In genomic region chr10:4389036-4389435, GRCm38 (mm10) we compare ENCODE assay signal across 8 mouse cellular contexts. TPM values are rescaled to one million over a fixed set of nuclear protein-coding genes. Genes with fewer than 3 reads are reported as not detected.
DNase-seq lines count a peak whose midpoint lies in the region; ATAC-seq lines count a peak whose summit lies in the region.

No protein-coding gene starts in this region.

- H3K4me1 ChIP-seq in forebrain, embryonic 10.5 days: peaks cover 44% of the 10 kb centered on the region
- peaks cover 74% of the 10 kb centered on the region for H3K4me1 ChIP-seq in liver, embryonic 13.5 days (replicated peaks)

- H3K4me3 ChIP-seq in forebrain, embryonic 10.5 days: peak overlapping the region; percentile 95
- H3K4me3 ChIP-seq in liver, embryonic 13.5 days (replicated peaks): peak overlapping the region; percentile 98

- no peaks in the 10 kb centered on the region for H3K27me3 ChIP-seq in forebrain, embryonic 10.5 days (ENCODE audit: poor library complexity, severe bottlenecking)
- H3K27me3 ChIP-seq in liver, embryonic 13.5 days: no peaks in the 10 kb centered on the region

- no peak for ATAC-seq in liver, embryonic 13.5 days (ENCODE audit: low read depth)
- ATAC-seq in megakaryocyte progenitor cell, adult 5-6 weeks (replicated peaks; ENCODE audit: poor library complexity): no peak

- peak overlapping the region; percentile 96 for H3K4me2 ChIP-seq in liver, embryonic 13.5 days

- H3K36me3 ChIP-seq in forebrain, embryonic 10.5 days (replicated peaks): peaks cover 22% of the 10 kb centered on the region
- peaks cover 4% of the 10 kb centered on the region for H3K36me3 ChIP-seq in liver, embryonic 13.5 days

- H3K9ac ChIP-seq in liver, embryonic 13.5 days: peak overlapping the region; percentile 98

- 0 out of 2 replicates have a peak overlapping the region, but pooled peaks have one; percentile 99 for H3K27ac ChIP-seq in forebrain, embryonic 10.5 days
- 0 out of 2 replicates have a peak overlapping the region, but pooled peaks have one; percentile 96 for H3K27ac ChIP-seq in liver, embryonic 13.5 days

- 50% methylated on average over 10 of the region's 10 CpGs for WGBS in forebrain, embryonic 10.5 days
- 16% methylated on average over 10 of the region's 10 CpGs for WGBS in liver, embryonic 13.5 days (ENCODE audit: insufficient replicate concordance)

- no peaks in the 10 kb centered on the region for H3K9me3 ChIP-seq in forebrain, embryonic 10.5 days
- H3K9me3 ChIP-seq in liver, embryonic 13.5 days (replicated peaks): no peaks in the 10 kb centered on the region

- DNase-seq in adrenal gland, adult 2 months: peak; percentile 79
- no peak for DNase-seq in adrenal gland, postnatal 25 days
- peak; percentile 58 for DNase-seq in 3T3-L1 (ENCODE audit: low read depth, low spot score)
- DNase-seq in forebrain, embryonic 10.5 days (ENCODE audit: extremely low spot score, low spot score): no peak
- no peak for DNase-seq in liver, embryonic 13.5 days
- no peak for DNase-seq in urinary bladder, postnatal 36 days (ENCODE audit: low spot score in 2 of 2)
- DNase-seq in cerebellum, postnatal 4 days (ENCODE audit: low spot score in 2 of 2): no peak

RNA-seq across cellular contexts. Expression of gene Zbtb2, which starts 1.1 kb away (rescaled TPM):
- total RNA-seq in adrenal gland, adult 2 months (2021): 10 to 100 TPM in 1 of 2 experiments, 1 to 10 TPM in 1; 8.3 to 13.7 TPM
- polyA plus RNA-seq in adrenal gland, adult 2 months (2012; rRNA removed): 5.2 and 6.3 TPM in 2 replicates
- total RNA-seq in adrenal gland, postnatal 25 days (2021): 11.0 and 11.5 TPM in 2 replicates
- 19.7 and 21.6 TPM in 2 replicates for polyA plus RNA-seq in forebrain, embryonic 10.5 days (2016; fragmentation: Nextera tagmentation; extraction: Ambion mirVana)
- 4.4 and 5.7 TPM in 2 replicates for polyA plus RNA-seq in liver, embryonic 13.5 days (2015; fragmentation: Nextera tagmentation; extraction: Ambion mirVana)
- 15.5 and 17.5 TPM in 2 replicates for total RNA-seq in megakaryocyte progenitor cell, adult 5-6 weeks (2015)
- total RNA-seq in megakaryocyte progenitor cell, adult 5-6 weeks (2017): 10.7 and 11.9 TPM in 2 replicates

RNA-seq across cellular contexts. Expression of gene Rmnd1, which starts 43.2 kb away (rescaled TPM):
- total RNA-seq in adrenal gland, adult 2 months (2021): 10 to 100 TPM; 42.8 to 54.3 TPM
- 25.2 and 39.5 TPM in 2 replicates for polyA plus RNA-seq in adrenal gland, adult 2 months (2012; rRNA removed)
- total RNA-seq in adrenal gland, postnatal 25 days (2021): 48.4 and 53.7 TPM in 2 replicates
- polyA plus RNA-seq in forebrain, embryonic 10.5 days (2016; fragmentation: Nextera tagmentation; extraction: Ambion mirVana): 48.5 and 50.1 TPM in 2 replicates
- 21.4 and 25.0 TPM in 2 replicates for polyA plus RNA-seq in liver, embryonic 13.5 days (2015; fragmentation: Nextera tagmentation; extraction: Ambion mirVana)
- total RNA-seq in megakaryocyte progenitor cell, adult 5-6 weeks (2015): 74.5 and 95.0 TPM in 2 replicates
- 41.0 and 79.0 TPM in 2 replicates for total RNA-seq in megakaryocyte progenitor cell, adult 5-6 weeks (2017)

RNA-seq across cellular contexts. Expression of gene Armt1, which starts 43.2 kb away (rescaled TPM):
- total RNA-seq in adrenal gland, adult 2 months (2021): 10 to 100 TPM; 12.6 to 16.1 TPM
- 2.3 and 4.8 TPM in 2 replicates for polyA plus RNA-seq in adrenal gland, adult 2 months (2012; rRNA removed)
- 20.6 and 21.1 TPM in 2 replicates for total RNA-seq in adrenal gland, postnatal 25 days (2021)
- 33.5 and 34.1 TPM in 2 replicates for polyA plus RNA-seq in forebrain, embryonic 10.5 days (2016; fragmentation: Nextera tagmentation; extraction: Ambion mirVana)
- 19.4 and 21.7 TPM in 2 replicates for polyA plus RNA-seq in liver, embryonic 13.5 days (2015; fragmentation: Nextera tagmentation; extraction: Ambion mirVana)
- total RNA-seq in megakaryocyte progenitor cell, adult 5-6 weeks (2015): 33.8 and 35.8 TPM in 2 replicates
- 36.9 and 52.4 TPM in 2 replicates for total RNA-seq in megakaryocyte progenitor cell, adult 5-6 weeks (2017)

Comparison
In these comparisons a context has a peak if more than half of its experiments do, and no peak if none do; other contexts are left out.
1. DNase-seq: peak in adrenal gland, adult 2 months (single experiment) and 3T3-L1 (single experiment); none in adrenal gland, postnatal 25 days (single experiment), forebrain, embryonic 10.5 days (single experiment), liver, embryonic 13.5 days (single experiment), urinary bladder, postnatal 36 days (0 of 2) and cerebellum, postnatal 4 days (0 of 2).